Mouse (Mus musculus): Measurements from ENCODE around the gene Golga7b. TPM values are rescaled to one million over a fixed set of nuclear protein-coding genes. Genes with fewer than 3 reads are reported as not detected.

Gene Golga7b
- total and polyA plus RNA-seq, 3 experiments, result 0.27 to 2.0 TPM; not detected in 1

- TF ChIP-seq NRF1 (IDR thresholded peaks at IDR 0.05; ENCODE audit: insufficient read depth, low read depth, low read length, poor library complexity, severe bottlenecking) (no peak), TCF12 (IDR thresholded peaks at IDR 0.05; ENCODE audit: low read depth, low read length) (no peak), BHLHE40 (IDR thresholded peaks at IDR 0.05; ENCODE audit: borderline replicate concordance, low read depth, low read length) (no peak), GATA1 (IDR thresholded peaks at IDR 0.05; ENCODE audit: low read depth, low read length) (no peak)
- Histone ChIP-seq H3K79me2 (ENCODE audit: control insufficient read depth, insufficient read depth, low read length, poor library complexity) (no peaks in the 10 kb centered on the region), H3K27me3 (ENCODE audit: control insufficient read depth in 1 of 2, insufficient read depth in 2 of 2, low read length in 2 of 2) (no peaks in the 10 kb centered on the region), H3K36me3 (ENCODE audit: control insufficient read depth in 1 of 2, insufficient read depth in 2 of 2, low read length in 2 of 2) (no peaks in the 10 kb centered on the region), H3K27ac (ENCODE audit: control insufficient read depth, low read depth, low read length) (no peak within 1 kb of the TSS), H3K4me1 (ENCODE audit: control insufficient read depth in 1 of 2, insufficient read depth in 2 of 2, low read length in 2 of 2) (0 out of 4 replicates have a peak, but pooled peaks cover 0 to 4% of the 10 kb centered on the region in 2 experiments), H3K9me3 (replicated peaks; ENCODE audit: insufficient read depth, low read length) (no peaks in the 10 kb centered on the region), H3K9ac (ENCODE audit: control insufficient read depth, low read depth, low read length, poor library complexity, severe bottlenecking) (no peak within 1 kb of the TSS), H3K4me3 (ENCODE audit: control insufficient read depth in 1 of 2, insufficient read depth in 1 of 2, low read depth in 2 of 2, low read length in 2 of 2) (no peak within 1 kb of the TSS)
- no peak for DNase-seq (ENCODE audit: low read depth, low spot score)
Measured at GRCm38 (mm10) chr19:42201696-42202381, 45.5 kb upstream of the Golga7b start, which contains the start of gene Sfrp5. Gene Sfrp5 (minus strand): TSS chr19:42202252.

GRCm38 (mm10) chr19:42202467-42202866, 44.9 kb upstream of the Golga7b start:
- 0 out of 4 replicates have a peak, but pooled peaks cover 0 to 4% of the 10 kb centered on the region in 2 experiments for H3K4me1 ChIP-seq (ENCODE audit: control insufficient read depth in 1 of 2, insufficient read depth in 2 of 2, low read length in 2 of 2)
- no peaks in the 10 kb centered on the region for H3K27me3 ChIP-seq (ENCODE audit: control insufficient read depth in 1 of 2, insufficient read depth in 2 of 2, low read length in 2 of 2)
- TF ChIP-seq SMC3 (IDR thresholded peaks at IDR 0.05; ENCODE audit: low read depth, low read length) (no peak), USF1 (IDR thresholded peaks at IDR 0.05; ENCODE audit: low read depth, low read length) (no peak), UBTF (IDR thresholded peaks at IDR 0.05; ENCODE audit: borderline replicate concordance, insufficient read depth, low read depth, low read length) (no peak), ETS1 (IDR thresholded peaks at IDR 0.05; ENCODE audit: low read depth, low read length) (no peak), MYB (IDR thresholded peaks at IDR 0.05; ENCODE audit: low read depth, low read length) (no peak), CHD1 (IDR thresholded peaks at IDR 0.05; ENCODE audit: low read depth, low read length) (no peak), POLR2AphosphoS5 (IDR thresholded peaks at IDR 0.05; ENCODE audit: borderline replicate concordance, low read depth, low read length) (no peak), MXI1 (IDR thresholded peaks at IDR 0.05; ENCODE audit: low read depth, low read length) (no peak), ZMIZ1 (IDR thresholded peaks at IDR 0.05; ENCODE audit: low read depth, low read length) (no peak), ELF1 (IDR thresholded peaks at IDR 0.05; ENCODE audit: low read depth, low read length) (no peak)

More at GRCm38 (mm10) chr19:42202467-42202866, 44.9 kb upstream of the Golga7b start:
- H3K27ac ChIP-seq (ENCODE audit: control insufficient read depth, low read depth, low read length), result no peak overlapping the region
- no peaks in the 10 kb centered on the region for H3K9me3 ChIP-seq (replicated peaks; ENCODE audit: insufficient read depth, low read length)
- no peak for DNase-seq (ENCODE audit: low read depth, low spot score)
- H3K36me3 ChIP-seq (ENCODE audit: control insufficient read depth in 1 of 2, insufficient read depth in 2 of 2, low read length in 2 of 2), result no peaks in the 10 kb centered on the region
- no peaks in the 10 kb centered on the region for H3K79me2 ChIP-seq (ENCODE audit: control insufficient read depth, insufficient read depth, low read length, poor library complexity)
- no peak overlapping the region for H3K4me3 ChIP-seq (ENCODE audit: control insufficient read depth in 1 of 2, insufficient read depth in 1 of 2, low read depth in 2 of 2, low read length in 2 of 2)
- H3K9ac ChIP-seq (ENCODE audit: control insufficient read depth, low read depth, low read length, poor library complexity, severe bottlenecking), result no peak overlapping the region
